Mouse (Mus musculus) bone marrow macrophage, adult 2 months (primary cell): ENCODE measurements around the gene Olfr539. TPM values are rescaled to one million over a fixed set of nuclear protein-coding genes. Genes with fewer than 3 reads are reported as not detected.

Experiments
- H3K27ac ChIP-seq: 2 replicates; pipeline ENCODE4 v1.5.1; 2012; ENCODE audit warnings: low read depth, low read length; ENCODE audit not compliant: insufficient read depth
- H3K4me1 ChIP-seq: 2 replicates; pipeline ENCODE4 v1.6.1; 2012; ENCODE audit warnings: low read length; ENCODE audit not compliant: control insufficient read depth, insufficient read depth
- H3K4me3 ChIP-seq: 2 replicates; pipeline ENCODE4 v1.5.1; 2012; ENCODE audit warnings: mild to moderate bottlenecking, low read length, moderate library complexity; ENCODE audit not compliant: insufficient read depth
- CTCF ChIP-seq: IDR thresholded peaks from 2 replicates; pipeline ENCODE4 v1.5.1; 2012; ENCODE audit warnings: low read depth, mild to moderate bottlenecking, low read length, moderate library complexity
- POLR2A ChIP-seq: IDR thresholded peaks from 2 replicates; pipeline ENCODE4 v1.6.1; 2012; ENCODE audit warnings: mild to moderate bottlenecking, low read depth, low read length, borderline replicate concordance
- polyA plus RNA-seq: library from polyadenylated mRNA; stranded (reverse); fragments of >200 nt; gene quantifications from 2 replicates; pipeline ENCODE4 v1.2.4, GENCODE M21; 2012; ENCODE audit not compliant: missing spikeins, insufficient read depth, insufficient read length

The Olfr539 gene
- polyA plus RNA-seq, 1 experiment = 0.05 TPM

DNA sequence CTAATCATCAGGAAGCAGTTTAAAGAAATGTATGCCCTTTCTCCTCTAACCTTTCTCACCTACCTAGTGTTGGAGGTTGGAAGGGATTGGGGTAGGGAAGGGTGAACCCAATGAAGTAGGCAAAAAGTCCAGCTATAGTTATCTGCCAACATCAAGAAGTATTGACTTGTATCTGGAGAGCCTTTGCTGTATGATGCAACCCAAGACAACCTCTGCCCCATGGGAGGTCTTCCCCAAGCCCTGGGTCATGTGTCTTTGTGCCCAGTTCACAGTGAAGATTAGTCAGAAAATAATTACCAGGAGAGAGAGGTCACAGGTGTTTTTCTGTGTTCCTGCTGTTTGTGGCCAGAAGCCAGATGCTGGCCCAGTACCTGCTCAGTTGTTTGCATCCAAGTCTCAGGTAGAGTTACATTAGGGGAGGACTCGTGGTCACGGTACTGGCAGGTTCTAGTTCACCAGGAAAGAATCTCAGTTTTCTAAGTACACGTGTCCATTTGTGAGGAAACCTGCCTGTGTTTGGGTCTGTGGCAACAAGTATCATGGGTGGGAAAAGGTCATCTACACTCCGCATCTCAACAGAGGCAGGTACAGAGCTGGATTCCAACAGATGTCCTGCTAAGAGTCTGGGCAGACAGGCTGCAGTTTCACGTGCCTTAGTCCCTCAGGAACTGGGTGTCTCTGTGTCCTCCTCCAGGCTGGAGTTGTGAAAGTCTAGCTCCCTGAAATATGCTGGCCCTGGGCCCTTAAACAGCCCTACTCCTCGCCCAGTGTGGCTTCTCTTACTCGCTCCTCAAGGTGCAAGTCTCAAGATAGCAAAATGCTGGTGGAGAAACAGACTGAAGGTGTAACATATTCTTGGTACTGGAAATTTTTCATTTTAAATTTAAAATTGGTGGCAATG lies 57.7 kb downstream of the Olfr539 start:
- Histone ChIP-seq H3K4me3 (no peak overlapping the region), H3K27ac (no peak overlapping the region), H3K4me1 (no peaks in the 10 kb centered on the region)
- TF ChIP-seq POLR2A (no peak), CTCF (no peak)

DNA sequence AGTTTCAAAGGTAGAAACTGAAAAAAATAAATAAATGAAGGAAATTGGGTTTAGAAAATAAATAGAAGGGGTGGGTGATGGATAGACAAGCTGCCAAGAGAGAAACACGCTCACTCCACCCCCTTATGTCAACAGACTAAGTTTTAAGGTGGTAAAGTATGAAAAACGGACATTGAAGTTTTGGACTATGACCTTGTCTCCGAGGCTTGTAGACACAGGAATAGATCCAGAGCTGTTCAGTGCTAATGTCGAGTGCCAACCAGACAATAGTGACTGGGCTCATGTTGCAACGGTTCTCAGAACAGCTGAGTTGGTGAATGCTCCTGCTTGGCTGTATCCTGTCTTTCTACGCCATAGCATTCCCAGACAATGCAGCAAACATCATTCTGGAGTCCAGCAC lies 61.4 kb downstream of the Olfr539 start:
- TF ChIP-seq CTCF (no peak), POLR2A (no peak)
- Histone ChIP-seq H3K4me3 (no peak overlapping the region), H3K27ac (no peak overlapping the region), H3K4me1 (no peaks in the 10 kb centered on the region)

DNA sequence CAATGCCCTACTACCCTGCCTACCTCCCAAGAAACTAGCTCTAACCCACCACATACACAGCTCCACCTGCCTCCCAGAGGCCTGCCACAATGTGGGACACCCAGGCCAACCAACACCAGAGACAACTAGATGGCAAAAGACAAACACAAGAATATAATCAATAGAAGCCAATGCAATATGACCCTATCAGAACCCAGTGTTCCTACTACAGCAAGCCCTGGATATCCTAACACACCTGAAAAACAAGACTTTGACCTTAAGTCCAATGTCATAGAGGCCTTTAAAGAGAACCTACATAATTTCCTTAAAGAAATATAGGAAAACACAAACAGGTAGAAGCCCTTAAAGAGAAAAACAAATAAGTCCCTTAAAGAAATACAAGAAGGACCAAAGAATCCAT lies 65.8 kb downstream of the Olfr539 start:
- TF ChIP-seq POLR2A = no peak
- TF ChIP-seq CTCF = no peak
- no peak overlapping the region for H3K4me3 ChIP-seq
- no peaks in the 10 kb centered on the region for H3K4me1 ChIP-seq
- no peak overlapping the region for H3K27ac ChIP-seq

Other genes with a start within 250 kb of the Olfr539 start
- not detected in 2 replicates for gene Olfr532, start 238.3 kb upstream of the Olfr539 start, polyA plus RNA-seq
- gene Olfr533, start 196.6 kb upstream of the Olfr539 start, polyA plus RNA-seq = not detected in 2 replicates
- not detected in 2 replicates for gene Olfr535, start 175.7 kb upstream of the Olfr539 start, polyA plus RNA-seq
- 0.15 TPM in 1 of 2 replicates, not detected in the other for gene Olfr536, start 152.5 kb upstream of the Olfr539 start, polyA plus RNA-seq
- gene Olfr538, start 92.0 kb upstream of the Olfr539 start, polyA plus RNA-seq = not detected in 2 replicates
- not detected in 2 replicates for gene Olfr46, start 58.7 kb upstream of the Olfr539 start, polyA plus RNA-seq
- gene Olfr61, start 31.0 kb upstream of the Olfr539 start, polyA plus RNA-seq = not detected in 2 replicates
- gene Olfr53, start 13.5 kb upstream of the Olfr539 start, polyA plus RNA-seq = not detected in 2 replicates
- not detected in 2 replicates for gene Olfr45, start 22.0 kb downstream of the Olfr539 start, polyA plus RNA-seq
- gene Olfr541, start 37.3 kb downstream of the Olfr539 start, polyA plus RNA-seq = not detected in 2 replicates
- gene Cyp2e1, start 103.8 kb downstream of the Olfr539 start, polyA plus RNA-seq = not detected in 2 replicates
- gene Syce1, start 127.9 kb downstream of the Olfr539 start, polyA plus RNA-seq = not detected in 2 replicates
- gene Zfp941, start 162.2 kb downstream of the Olfr539 start, polyA plus RNA-seq = 0.19 and 0.20 TPM in 2 replicates
- gene Urah, start 175.1 kb downstream of the Olfr539 start, polyA plus RNA-seq = not detected in 2 replicates
- not detected in 2 replicates for gene Scgb1c1, start 185.6 kb downstream of the Olfr539 start, polyA plus RNA-seq
- gene Odf3, start 187.9 kb downstream of the Olfr539 start, polyA plus RNA-seq = not detected in 2 replicates
- not detected in 2 replicates for gene Gm45785, start 196.4 kb downstream of the Olfr539 start, polyA plus RNA-seq
- 58.2 and 61.2 TPM in 2 replicates for gene Ric8a, start 197.0 kb downstream of the Olfr539 start, polyA plus RNA-seq
- 21.1 and 29.7 TPM in 2 replicates for gene Bet1l, start 197.6 kb downstream of the Olfr539 start, polyA plus RNA-seq
- 120 and 121 TPM in 2 replicates for gene Psmd13, start 222.0 kb downstream of the Olfr539 start, polyA plus RNA-seq
- gene Sirt3, start 222.4 kb downstream of the Olfr539 start, polyA plus RNA-seq = 16.2 and 20.1 TPM in 2 replicates
- gene Cox8b, start 240.5 kb downstream of the Olfr539 start, polyA plus RNA-seq = 2.2 TPM in 1 of 2 replicates, not detected in the other